Mouse (Mus musculus) CH12.LX (cell line): ENCODE measurements around the gene Olfr555.
A peak's percentile ranks its signal among the peaks of the same experiment; 100 is the strongest.

Source experiments
- BHLHE40 ChIP-seq: IDR thresholded peaks from 2 replicates; pipeline ENCODE4 v1.6.1; 2011; ENCODE audit warnings: mild to moderate bottlenecking, low read depth, low read length, improper control_type of control experiment
- CHD2 ChIP-seq: IDR thresholded peaks from 2 replicates; pipeline ENCODE4 v1.6.1; 2011; ENCODE audit warnings: low read length, improper control_type of control experiment
- CTCF ChIP-seq, 2 experiments: IDR thresholded peaks in 1 of 2; conservative IDR thresholded peaks in 1 of 2; 2 replicates each; pipeline ENCODE4 v1.5.1; 2011 to 2012; ENCODE audit warnings: low read depth in 2 of 2, low read length in 2 of 2, improper control_type of control experiment in 1 of 2, inconsistent platforms in 1 of 2, mild to moderate bottlenecking in 1 of 2, moderate library complexity in 1 of 2
- E2F4 ChIP-seq: IDR thresholded peaks from 2 replicates; pipeline ENCODE4 v1.6.1; 2011; ENCODE audit warnings: low read depth, low read length, improper control_type of control experiment; ENCODE audit not compliant: insufficient replicate concordance
- EP300 ChIP-seq: IDR thresholded peaks from 2 replicates; pipeline ENCODE4 v1.6.1; 2011; ENCODE audit warnings: low read length, improper control_type of control experiment
- MAX ChIP-seq: IDR thresholded peaks from 2 replicates; pipeline ENCODE4 v1.6.1; 2011; ENCODE audit warnings: low read length, improper control_type of control experiment
- MXI1 ChIP-seq: IDR thresholded peaks from 2 replicates; pipeline ENCODE4 v1.6.1; 2011; ENCODE audit warnings: mild to moderate bottlenecking, low read depth, low read length, improper control_type of control experiment
- SMC3 ChIP-seq: IDR thresholded peaks from 2 replicates; pipeline ENCODE4 v1.6.1; 2011; ENCODE audit warnings: low read depth, low read length, improper control_type of control experiment
- UBTF ChIP-seq: IDR thresholded peaks from 2 replicates; pipeline ENCODE4 v1.6.1; 2012; ENCODE audit warnings: low read depth, mild to moderate bottlenecking, inconsistent platforms, low read length, improper control_type of control experiment, moderate library complexity
- ZC3H11A ChIP-seq: IDR thresholded peaks from 2 replicates; pipeline ENCODE4 v1.6.1; 2012; ENCODE audit warnings: low read depth, mild to moderate bottlenecking, inconsistent platforms, low read length, improper control_type of control experiment

DNA sequence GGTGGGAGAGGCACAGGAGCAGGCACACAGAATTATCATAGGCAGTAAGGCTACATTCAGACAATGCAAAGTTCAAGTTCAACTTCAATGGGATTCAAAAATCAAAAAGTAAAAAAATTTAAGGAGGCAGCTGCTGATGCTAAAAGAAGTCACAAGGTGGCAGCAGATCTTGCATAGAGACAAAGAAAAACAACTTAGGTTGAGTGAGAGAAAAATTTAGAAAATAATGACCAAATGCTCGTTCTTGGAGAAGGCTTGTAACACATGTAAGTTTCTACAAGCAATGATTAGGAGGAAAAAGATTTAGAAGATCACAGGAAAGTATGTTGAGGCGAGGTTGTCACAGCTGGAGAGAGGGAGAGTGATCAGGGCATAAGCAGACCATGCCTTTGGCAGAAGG is 6.8 kb downstream of the Olfr555 start:
- TF ChIP-seq UBTF: no peak
- TF ChIP-seq E2F4: no peak
- peak in 1 of 2 experiments; percentile 75; a peak in 2 of 4 replicates for TF ChIP-seq CTCF (conservative IDR thresholded peaks at IDR 0.05 in 1 of 2, IDR thresholded peaks at IDR 0.05 in 1 of 2; ENCODE audit: low read depth in 2 of 2, low read length in 2 of 2)
- no peak for TF ChIP-seq EP300
- no peak for TF ChIP-seq ZC3H11A
- no peak for TF ChIP-seq BHLHE40
- TF ChIP-seq CHD2: no peak
- no peak for TF ChIP-seq MXI1
- TF ChIP-seq SMC3: peak; percentile 61
- no peak for TF ChIP-seq MAX
